Comparison of ENCODE assay signal across 7 mouse cellular contexts in the genomic region with DNA sequence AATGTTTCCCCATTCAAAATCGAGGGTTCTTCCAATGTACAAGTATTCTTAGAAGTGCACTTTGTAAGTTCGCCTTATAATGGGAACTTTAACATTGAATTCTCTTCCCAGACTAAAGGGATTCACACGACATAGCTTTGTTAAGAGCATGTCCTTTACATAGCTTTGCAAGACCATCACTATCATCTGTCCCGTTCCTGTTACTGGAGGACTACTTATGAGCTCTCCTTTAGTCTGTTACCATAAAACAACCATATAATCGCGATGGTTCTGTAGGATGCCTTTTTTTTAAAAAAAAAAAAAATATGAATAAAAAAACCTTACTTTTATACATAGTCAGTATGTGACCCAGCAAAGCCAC. TPM values are rescaled to one million over a fixed set of nuclear protein-coding genes. Genes with fewer than 3 reads are reported as not detected.
DNase-seq lines count a peak whose midpoint lies in the region; ATAC-seq lines count a peak whose summit lies in the region.

No protein-coding gene starts in this region.

- H3K4me3 ChIP-seq in lung, embryonic 16.5 days (ENCODE audit: low read length) = peak overlapping the region; percentile 81
- peak overlapping the region; percentile 99 for H3K4me3 ChIP-seq in limb, embryonic 15.5 days
- H3K4me3 ChIP-seq in stomach, embryonic 15.5 days (replicated peaks) = peak overlapping the region; percentile 69

- 19% methylated on average over 6 of the region's 6 CpGs for WGBS in lung, embryonic 16.5 days
- 26% methylated on average over 6 of the region's 6 CpGs for WGBS in limb, embryonic 15.5 days
- 22% methylated on average over 6 of the region's 6 CpGs for WGBS in stomach, embryonic 15.5 days

- peaks cover 11% of the 10 kb centered on the region for H3K4me1 ChIP-seq in lung, embryonic 16.5 days (replicated peaks; ENCODE audit: control insufficient read depth, insufficient read depth, low read length)
- peaks cover 10% of the 10 kb centered on the region for H3K4me1 ChIP-seq in limb, embryonic 15.5 days
- peaks cover 7% of the 10 kb centered on the region for H3K4me1 ChIP-seq in stomach, embryonic 15.5 days

- DNase-seq in lung, adult 18-20 months = no peak
- DNase-seq in retina, postnatal 1 day = no peak

- no peaks in the 10 kb centered on the region for H3K9me3 ChIP-seq in lung, embryonic 16.5 days (ENCODE audit: control insufficient read depth, low read length)
- no peaks in the 10 kb centered on the region for H3K9me3 ChIP-seq in limb, embryonic 15.5 days
- H3K9me3 ChIP-seq in stomach, embryonic 15.5 days = no peaks in the 10 kb centered on the region

- H3K36me3 ChIP-seq in lung, embryonic 16.5 days (ENCODE audit: control insufficient read depth, insufficient read depth, low read length) = peaks cover 6% of the 10 kb centered on the region
- peaks cover 6% of the 10 kb centered on the region for H3K36me3 ChIP-seq in limb, embryonic 15.5 days
- peaks cover 6% of the 10 kb centered on the region for H3K36me3 ChIP-seq in stomach, embryonic 15.5 days

- 0 out of 2 replicates have a peak overlapping the region, but pooled peaks have one; percentile 38 for H3K27ac ChIP-seq in lung, embryonic 16.5 days (ENCODE audit: low read length)
- H3K27ac ChIP-seq in limb, embryonic 15.5 days = peak overlapping the region; percentile 68
- H3K27ac ChIP-seq in stomach, embryonic 15.5 days = 0 out of 2 replicates have a peak overlapping the region, but pooled peaks have one; percentile 51

- ATAC-seq in lung, embryonic 16.5 days (ENCODE audit: low read depth) = peak; percentile 26
- peak; percentile 22 for ATAC-seq in erythroid progenitor cell, adult 5-6 weeks (replicated peaks; ENCODE audit: low FRiP score, poor library complexity, severe bottlenecking)
- ATAC-seq in limb, embryonic 15.5 days (ENCODE audit: insufficient number of reproducible peaks, low FRiP score, low TSS enrichment, low read depth) = no peak
- no peak for ATAC-seq in stomach, embryonic 15.5 days (ENCODE audit: insufficient read depth, low FRiP score, low read depth)
- no peak for ATAC-seq in megakaryocyte-erythroid progenitor cell, adult 5-6 weeks (replicated peaks; ENCODE audit: low FRiP score, low TSS enrichment, poor library complexity, severe bottlenecking)

- H3K27me3 ChIP-seq in lung, embryonic 16.5 days (ENCODE audit: control insufficient read depth, insufficient read depth, low read depth, low read length) = no peaks in the 10 kb centered on the region
- no peaks in the 10 kb centered on the region for H3K27me3 ChIP-seq in limb, embryonic 15.5 days
- no peaks in the 10 kb centered on the region for H3K27me3 ChIP-seq in stomach, embryonic 15.5 days (replicated peaks)

- peak overlapping the region; percentile 52 for H3K4me2 ChIP-seq in lung, embryonic 16.5 days (ENCODE audit: low read depth, low read length)
- peak overlapping the region; percentile 43 for H3K4me2 ChIP-seq in limb, embryonic 15.5 days
- H3K4me2 ChIP-seq in stomach, embryonic 15.5 days = peak overlapping the region; percentile 55

- H3K9ac ChIP-seq in lung, embryonic 16.5 days (ENCODE audit: low read length) = peak overlapping the region; percentile 88
- peak overlapping the region; percentile 95; the same call in 1 of the 2 replicates for H3K9ac ChIP-seq in limb, embryonic 15.5 days
- no peak overlapping the region for H3K9ac ChIP-seq in stomach, embryonic 15.5 days

RNA-seq across cellular contexts. Expression of gene Aggf1, which starts 0.4 kb away (rescaled TPM):
- 27.0 and 28.5 TPM in 2 replicates for polyA plus RNA-seq in lung, embryonic 16.5 days (2015; fragmentation: Nextera tagmentation; extraction: Ambion mirVana)
- total RNA-seq in erythroid progenitor cell, adult 5-6 weeks (2015; ENCODE audit: low replicate concordance) = 14.3 and 15.1 TPM in 2 replicates
- 22.2 and 25.8 TPM in 2 replicates for total RNA-seq in erythroid progenitor cell, adult 5-6 weeks (2017; ENCODE audit: low replicate concordance)
- polyA plus RNA-seq in limb, embryonic 15.5 days (2015; fragmentation: Nextera tagmentation; extraction: Ambion mirVana) = 29.7 and 30.8 TPM in 2 replicates
- 33.6 and 34.1 TPM in 2 replicates for polyA plus RNA-seq in stomach, embryonic 15.5 days (2015; fragmentation: Nextera tagmentation; extraction: Ambion mirVana)
- 53.1 and 58.0 TPM in 2 replicates for total RNA-seq in megakaryocyte-erythroid progenitor cell, adult 5-6 weeks (2014; fragmentation: Nextera tagmentation)
- total RNA-seq in megakaryocyte-erythroid progenitor cell, adult 5-6 weeks (2017) = 69.0 and 72.8 TPM in 2 replicates

RNA-seq across cellular contexts. Expression of gene Zbed3, which starts 52.1 kb away (rescaled TPM):
- polyA plus RNA-seq in lung, embryonic 16.5 days (2015; fragmentation: Nextera tagmentation; extraction: Ambion mirVana) = 51.8 and 59.9 TPM in 2 replicates
- 4.0 and 14.3 TPM in 2 replicates for total RNA-seq in erythroid progenitor cell, adult 5-6 weeks (2015; ENCODE audit: low replicate concordance)
- total RNA-seq in erythroid progenitor cell, adult 5-6 weeks (2017; ENCODE audit: low replicate concordance) = not detected in 2 replicates
- polyA plus RNA-seq in limb, embryonic 15.5 days (2015; fragmentation: Nextera tagmentation; extraction: Ambion mirVana) = 58.9 and 59.9 TPM in 2 replicates
- polyA plus RNA-seq in stomach, embryonic 15.5 days (2015; fragmentation: Nextera tagmentation; extraction: Ambion mirVana) = 51.3 and 60.1 TPM in 2 replicates
- 13.3 and 15.1 TPM in 2 replicates for total RNA-seq in megakaryocyte-erythroid progenitor cell, adult 5-6 weeks (2014; fragmentation: Nextera tagmentation)
- total RNA-seq in megakaryocyte-erythroid progenitor cell, adult 5-6 weeks (2017) = 0.76 and 2.6 TPM in 2 replicates

Comparison
In these comparisons a context has a peak if more than half of its experiments do, and no peak if none do; other contexts are left out.
1. ATAC-seq: peak in lung, embryonic 16.5 days (single experiment) and erythroid progenitor cell, adult 5-6 weeks (single experiment); none in limb, embryonic 15.5 days (single experiment), stomach, embryonic 15.5 days (single experiment) and megakaryocyte-erythroid progenitor cell, adult 5-6 weeks (single experiment).
2. Peak in every context shown above with its lines, with median percentiles within 50 percentile points of each other: H3K27ac ChIP-seq, H3K4me2 ChIP-seq and H3K4me3 ChIP-seq.